ENCODE assay signal across 9 mouse cellular contexts in the genomic region with DNA sequence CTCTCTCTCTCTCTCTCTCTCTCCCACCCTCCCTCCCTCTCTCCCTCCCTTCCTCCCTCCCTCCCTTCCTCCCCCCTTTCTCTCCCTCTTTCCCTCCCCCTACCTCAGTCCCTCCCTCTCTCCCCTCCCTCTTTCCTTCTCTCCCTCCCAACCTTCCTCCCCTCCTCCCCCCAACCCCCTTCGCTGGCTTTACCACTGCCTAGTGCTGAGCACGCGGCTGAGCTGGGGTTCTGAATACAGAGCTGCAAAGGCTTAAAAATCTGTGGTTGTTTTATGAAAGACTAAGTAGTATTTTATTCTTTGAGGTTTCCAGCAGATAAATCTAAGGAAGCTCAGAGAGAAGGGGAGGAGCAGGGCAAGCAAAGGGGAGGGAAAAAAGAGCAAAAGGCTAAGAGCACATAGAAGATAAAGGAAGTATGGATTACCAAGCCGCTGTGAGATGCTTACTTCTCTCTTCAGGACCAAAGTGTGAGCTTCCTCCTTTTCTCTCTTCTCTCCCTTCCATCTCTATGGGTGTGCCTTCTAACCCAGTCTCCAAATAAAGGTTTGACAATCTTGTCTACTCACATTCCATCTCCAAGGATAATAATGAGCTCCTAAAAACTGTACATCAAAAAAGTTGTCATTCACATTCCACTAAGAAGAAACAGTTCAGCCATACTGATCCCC. TPM values are rescaled to one million over a fixed set of nuclear protein-coding genes. Genes with fewer than 3 reads are reported as not detected.
DNase-seq lines count a peak whose midpoint lies in the region; ATAC-seq and TF ChIP-seq lines count a peak whose summit lies in the region.
"Had no signal": no experiment of that assay in that cellular context is flagged by ENCODE, and none has a peak within 500 bp of the region (broad histone marks: within the 10 kb centered on the region; RNA-seq: fewer than 3 reads in every experiment).

Gene Gabra3, minus strand, starts transcription at position 619 of the 669 bp plus-strand sequence.

- H3K4me1 ChIP-seq in E14TG2a.4 (replicated peaks; ENCODE audit: low read depth, low read length), result peaks cover 10% of the 10 kb centered on the region; the same call in 1 of the 2 replicates
- no peaks in the 10 kb centered on the region for H3K4me1 ChIP-seq in forebrain, embryonic 15.5 days
- H3K4me1 ChIP-seq in limb, embryonic 12.5 days (replicated peaks), result 0 out of 2 replicates have a peak, but pooled peaks cover 3% of the 10 kb centered on the region

- no peak for DNase-seq in gastrocnemius, adult 2 months
- no peak for DNase-seq in gastrocnemius, postnatal 4 days (ENCODE audit: low spot score in 2 of 2)
- DNase-seq in telencephalon, adult 2 months (ENCODE audit: low read depth, low spot score), result peak; percentile 13
- no peak for DNase-seq in adrenal gland, adult (ENCODE audit: inconsistent age in 2 of 2, low spot score in 1 of 2)

- peak within 1 kb of the TSS; percentile 42 for H3K9ac ChIP-seq in forebrain, embryonic 15.5 days (replicated peaks)
- no peak within 1 kb of the TSS for H3K9ac ChIP-seq in limb, embryonic 12.5 days (replicated peaks)

- no peak for TF ChIP-seq CTCF in gastrocnemius, adult 2 months (IDR thresholded peaks at IDR 0.05)
- TF ChIP-seq CTCF in E14TG2a.4 (conservative IDR thresholded peaks at IDR 0.05; ENCODE audit: low read length), result no peak

- intact Hi-C loops in gastrocnemius, adult 2 months (cut with DNase I), result no loop called here

- peak; percentile 95 for ATAC-seq in forebrain, embryonic 15.5 days (replicated peaks)
- ATAC-seq in limb, embryonic 12.5 days (ENCODE audit: insufficient number of reproducible peaks, insufficient read depth, low FRiP score, low TSS enrichment, low read depth), result no peak
- no peak for ATAC-seq in erythroid progenitor cell, adult 5-6 weeks (replicated peaks; ENCODE audit: low FRiP score, poor library complexity, severe bottlenecking)

- 16% methylated on average over 4 of the region's 4 CpGs for WGBS in forebrain, embryonic 15.5 days
- WGBS in limb, embryonic 12.5 days, result 14% methylated on average over 4 of the region's 4 CpGs

- no peaks in the 10 kb centered on the region for H3K27me3 ChIP-seq in E14TG2a.4 (ENCODE audit: insufficient read depth, low read length)
- H3K27me3 ChIP-seq in forebrain, embryonic 15.5 days, result no peaks in the 10 kb centered on the region
- peaks cover 12% of the 10 kb centered on the region; the same call in 1 of the 2 replicates for H3K27me3 ChIP-seq in limb, embryonic 12.5 days

- peak within 1 kb of the TSS; percentile 43 for H3K4me3 ChIP-seq in gastrocnemius, adult 2 months
- H3K4me3 ChIP-seq in E14TG2a.4 (replicated peaks; ENCODE audit: low read length), result peak within 1 kb of the TSS; percentile 43; the same call in 1 of the 2 replicates
- peak within 1 kb of the TSS; percentile 39 for H3K4me3 ChIP-seq in forebrain, embryonic 15.5 days
- H3K4me3 ChIP-seq in limb, embryonic 12.5 days (replicated peaks), result peak within 1 kb of the TSS; percentile 33
- H3K4me3 ChIP-seq: erythroblast, embryonic 14.5 days had no signal

- no peaks in the 10 kb centered on the region for H3K9me3 ChIP-seq in E14TG2a.4 (ENCODE audit: low read length)
- no peaks in the 10 kb centered on the region for H3K9me3 ChIP-seq in forebrain, embryonic 15.5 days
- no peaks in the 10 kb centered on the region for H3K9me3 ChIP-seq in limb, embryonic 12.5 days

- no peak within 1 kb of the TSS for H3K27ac ChIP-seq in gastrocnemius, adult 2 months
- H3K27ac ChIP-seq in forebrain, embryonic 15.5 days (replicated peaks), result peak within 1 kb of the TSS; percentile 64
- H3K27ac ChIP-seq in limb, embryonic 12.5 days, result no peak within 1 kb of the TSS

- peak within 1 kb of the TSS; percentile 43 for H3K4me2 ChIP-seq in forebrain, embryonic 15.5 days (replicated peaks)
- peak within 1 kb of the TSS; percentile 56 for H3K4me2 ChIP-seq in limb, embryonic 12.5 days

- H3K36me3 ChIP-seq in E14TG2a.4 (ENCODE audit: insufficient read depth, low read length), result no peaks in the 10 kb centered on the region
- no peaks in the 10 kb centered on the region for H3K36me3 ChIP-seq in forebrain, embryonic 15.5 days
- H3K36me3 ChIP-seq in limb, embryonic 12.5 days, result no peaks in the 10 kb centered on the region

RNA-seq across cellular contexts. Expression of gene Gabra3, which starts in this region (rescaled TPM):
- total RNA-seq in gastrocnemius, adult 2 months (2021), result under 1 TPM; 0.23 to 0.56 TPM
- 1 to 10 TPM; 2.1 to 2.7 TPM for total RNA-seq in gastrocnemius, postnatal 4 days (2021)
- polyA plus RNA-seq in forebrain, embryonic 15.5 days (2015; fragmentation: Nextera tagmentation; extraction: Ambion mirVana), result 15.5 and 17.3 TPM in 2 replicates
- 1.4 TPM in 2 replicates for polyA plus RNA-seq in limb, embryonic 12.5 days (2016; fragmentation: Nextera tagmentation; extraction: Ambion mirVana)
- total RNA-seq in erythroid progenitor cell, adult 5-6 weeks (2015; ENCODE audit: low replicate concordance), result not detected in 2 replicates
- not detected in 2 replicates for total RNA-seq in erythroid progenitor cell, adult 5-6 weeks (2017; ENCODE audit: low replicate concordance)
